Mouse (Mus musculus): ENCODE data around the gene Dusp22. TPM values are rescaled to one million over a fixed set of nuclear protein-coding genes. Genes with fewer than 3 reads are reported as not detected.

The Dusp22 gene
- polyA plus RNA-seq, 1 experiment from 2014 or later = 21.2 TPM

DNA sequence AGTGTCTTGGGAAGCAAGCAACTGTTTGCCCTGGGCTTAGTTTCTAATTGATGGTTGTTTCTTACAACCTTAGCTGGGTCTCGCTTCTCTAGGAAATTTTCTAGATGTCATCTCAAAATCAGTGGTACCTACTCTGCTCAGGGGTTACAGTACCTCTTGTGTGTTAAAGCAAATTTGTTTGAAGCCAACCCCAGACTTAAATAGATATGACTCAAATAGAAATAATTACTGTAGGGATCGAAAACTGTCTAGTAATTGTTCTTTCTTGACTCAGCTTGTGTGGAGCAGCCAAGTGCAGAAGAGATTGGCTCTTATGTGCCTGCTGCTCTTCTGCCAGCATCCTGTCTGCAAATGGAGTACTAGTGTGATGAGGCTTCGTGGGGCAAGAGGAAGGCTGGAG lies 22.5 kb downstream of the Dusp22 start:
- H3K4me3 ChIP-seq = no peak overlapping the region
- no peaks in the 10 kb centered on the region for H3K4me1 ChIP-seq
- no peaks in the 10 kb centered on the region for H3K27me3 ChIP-seq (replicated peaks)
- H3K9me3 ChIP-seq = no peaks in the 10 kb centered on the region
- H3K9ac ChIP-seq = no peak overlapping the region
- no peak overlapping the region for H3K4me2 ChIP-seq (replicated peaks)
- WGBS = 85% methylated on average over 3 of the region's 3 CpGs
- no peak for ATAC-seq (ENCODE audit: low FRiP score, low read depth)
- no peaks in the 10 kb centered on the region for H3K36me3 ChIP-seq
- no peak overlapping the region for H3K27ac ChIP-seq

DNA sequence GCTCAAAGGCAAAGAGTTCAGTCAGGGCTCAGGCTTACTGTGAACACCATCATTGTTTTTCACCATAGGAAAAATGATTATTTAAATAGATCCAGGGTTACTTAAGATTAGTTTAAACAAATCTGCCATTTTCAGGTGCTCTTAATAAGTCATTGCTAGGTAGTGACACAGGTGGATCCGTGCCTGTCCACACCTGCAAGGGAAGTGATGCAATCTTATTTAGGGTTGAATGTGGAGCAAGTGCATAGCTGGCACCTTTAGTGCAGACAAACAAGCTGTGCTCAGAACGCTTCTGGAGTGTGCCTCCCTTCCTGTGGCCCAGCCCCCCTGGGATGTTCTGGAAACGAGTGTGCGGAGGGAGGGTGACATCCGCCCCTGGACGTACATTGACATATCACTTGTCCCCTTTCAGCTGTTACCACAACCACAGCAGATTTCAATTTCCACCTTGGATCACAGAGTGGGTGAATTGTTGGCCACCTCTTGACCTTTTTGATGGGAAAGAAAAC lies 24.9 kb downstream of the Dusp22 start:
- Histone ChIP-seq H3K9me3 (no peaks in the 10 kb centered on the region), H3K27me3 (replicated peaks) (no peaks in the 10 kb centered on the region), H3K27ac (no peak overlapping the region), H3K36me3 (no peaks in the 10 kb centered on the region; the same call in 1 of the 2 replicates), H3K9ac (no peak overlapping the region), H3K4me2 (replicated peaks) (no peak overlapping the region), H3K4me3 (no peak overlapping the region), H3K4me1 (no peaks in the 10 kb centered on the region)
- 56% methylated on average over 6 of the region's 6 CpGs for WGBS
- ATAC-seq (ENCODE audit: low FRiP score, low read depth) = no peak

DNA sequence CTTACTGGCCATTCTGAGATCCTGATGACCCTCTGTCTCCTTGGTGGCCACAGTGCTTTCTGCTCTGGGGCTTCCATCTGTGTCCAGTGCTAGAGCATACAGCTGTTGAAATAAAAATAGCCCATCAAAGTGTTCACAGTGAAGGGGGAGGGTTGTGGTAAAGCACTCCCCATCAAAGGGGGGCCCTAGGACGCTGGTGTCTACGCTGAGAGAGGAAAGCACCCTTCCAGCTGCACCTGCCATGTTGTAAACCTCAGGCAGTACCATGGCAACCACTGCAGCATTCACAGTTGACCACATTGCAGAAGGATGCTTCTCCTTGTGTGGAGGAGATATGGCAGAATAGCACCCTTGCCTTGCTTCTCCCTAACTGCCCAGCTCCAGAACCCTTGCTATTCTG lies 26.2 kb downstream of the Dusp22 start:
- Histone ChIP-seq H3K27ac (no peak overlapping the region), H3K4me3 (no peak overlapping the region), H3K4me1 (no peaks in the 10 kb centered on the region), H3K27me3 (replicated peaks) (no peaks in the 10 kb centered on the region), H3K9ac (no peak overlapping the region), H3K4me2 (replicated peaks) (no peak overlapping the region), H3K9me3 (no peaks in the 10 kb centered on the region), H3K36me3 (no peaks in the 10 kb centered on the region; the same call in 1 of the 2 replicates)
- 68% methylated on average over 2 of the region's 2 CpGs for WGBS
- ATAC-seq (ENCODE audit: low FRiP score, low read depth) = no peak

DNA sequence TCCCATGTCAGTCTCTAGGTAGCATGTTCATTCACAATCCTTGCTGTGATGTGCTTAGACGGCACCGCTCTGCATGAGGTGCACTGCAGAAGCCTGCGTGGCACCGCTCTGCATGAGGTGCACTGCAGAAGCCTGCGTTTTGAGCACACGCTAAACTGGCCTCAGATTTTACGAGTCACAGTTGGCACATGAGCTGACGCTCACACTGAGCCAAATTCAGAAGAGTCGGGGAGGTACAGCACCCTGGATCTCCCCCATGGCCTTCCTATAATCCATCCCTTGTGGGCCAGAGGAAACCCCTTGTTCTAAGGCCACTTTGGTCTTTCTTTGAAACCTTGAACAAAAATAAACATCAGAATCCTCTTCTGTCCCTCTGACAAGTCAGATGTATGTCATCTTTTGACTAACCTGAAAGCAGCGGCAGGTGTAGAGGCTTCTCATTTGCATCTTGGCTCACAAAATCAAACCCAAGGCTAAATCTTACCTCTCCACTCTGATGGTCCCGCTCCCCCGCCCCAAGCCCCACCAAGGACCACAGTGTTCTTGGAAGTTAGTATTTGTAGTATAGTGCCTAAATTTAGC lies 28.3 kb downstream of the Dusp22 start:
- ATAC-seq (ENCODE audit: low FRiP score, low read depth) = no peak
- H3K27me3 ChIP-seq (replicated peaks) = no peaks in the 10 kb centered on the region
- WGBS = 91% methylated on average over 12 of the region's 12 CpGs
- no peak overlapping the region for H3K27ac ChIP-seq
- H3K9me3 ChIP-seq = no peaks in the 10 kb centered on the region
- H3K9ac ChIP-seq = no peak overlapping the region
- no peak overlapping the region for H3K4me3 ChIP-seq
- H3K36me3 ChIP-seq = no peaks in the 10 kb centered on the region; the same call in 1 of the 2 replicates
- H3K4me1 ChIP-seq = no peaks in the 10 kb centered on the region
- H3K4me2 ChIP-seq (replicated peaks) = no peak overlapping the region

DNA sequence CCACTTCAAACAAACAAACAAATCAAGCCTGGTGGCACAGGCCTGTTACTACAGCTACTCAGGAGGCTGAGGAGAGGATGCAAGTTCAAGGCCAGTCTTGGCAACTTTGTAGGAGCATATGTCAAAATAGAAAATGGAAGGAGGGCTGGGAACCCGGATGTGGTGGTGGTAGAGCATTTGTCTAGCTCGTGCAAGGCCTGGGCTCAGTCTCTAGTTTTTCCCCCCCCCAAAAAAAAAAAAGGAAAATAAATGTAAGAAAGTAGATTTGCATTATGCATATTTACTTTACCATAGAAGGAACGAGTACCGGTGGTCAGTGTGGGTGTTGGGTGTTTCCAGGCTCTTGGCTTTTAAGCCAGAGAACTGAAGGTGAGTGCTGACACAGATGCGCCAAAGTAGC lies 29.7 kb downstream of the Dusp22 start:
- H3K4me2 ChIP-seq (replicated peaks) = no peak overlapping the region
- WGBS = 93% methylated on average over 5 of the region's 5 CpGs
- H3K36me3 ChIP-seq = no peaks in the 10 kb centered on the region; the same call in 1 of the 2 replicates
- no peaks in the 10 kb centered on the region for H3K9me3 ChIP-seq
- no peaks in the 10 kb centered on the region for H3K4me1 ChIP-seq
- ATAC-seq (ENCODE audit: low FRiP score, low read depth) = no peak
- no peak overlapping the region for H3K9ac ChIP-seq
- H3K27ac ChIP-seq = no peak overlapping the region
- no peak overlapping the region for H3K4me3 ChIP-seq
- no peaks in the 10 kb centered on the region for H3K27me3 ChIP-seq (replicated peaks)

DNA sequence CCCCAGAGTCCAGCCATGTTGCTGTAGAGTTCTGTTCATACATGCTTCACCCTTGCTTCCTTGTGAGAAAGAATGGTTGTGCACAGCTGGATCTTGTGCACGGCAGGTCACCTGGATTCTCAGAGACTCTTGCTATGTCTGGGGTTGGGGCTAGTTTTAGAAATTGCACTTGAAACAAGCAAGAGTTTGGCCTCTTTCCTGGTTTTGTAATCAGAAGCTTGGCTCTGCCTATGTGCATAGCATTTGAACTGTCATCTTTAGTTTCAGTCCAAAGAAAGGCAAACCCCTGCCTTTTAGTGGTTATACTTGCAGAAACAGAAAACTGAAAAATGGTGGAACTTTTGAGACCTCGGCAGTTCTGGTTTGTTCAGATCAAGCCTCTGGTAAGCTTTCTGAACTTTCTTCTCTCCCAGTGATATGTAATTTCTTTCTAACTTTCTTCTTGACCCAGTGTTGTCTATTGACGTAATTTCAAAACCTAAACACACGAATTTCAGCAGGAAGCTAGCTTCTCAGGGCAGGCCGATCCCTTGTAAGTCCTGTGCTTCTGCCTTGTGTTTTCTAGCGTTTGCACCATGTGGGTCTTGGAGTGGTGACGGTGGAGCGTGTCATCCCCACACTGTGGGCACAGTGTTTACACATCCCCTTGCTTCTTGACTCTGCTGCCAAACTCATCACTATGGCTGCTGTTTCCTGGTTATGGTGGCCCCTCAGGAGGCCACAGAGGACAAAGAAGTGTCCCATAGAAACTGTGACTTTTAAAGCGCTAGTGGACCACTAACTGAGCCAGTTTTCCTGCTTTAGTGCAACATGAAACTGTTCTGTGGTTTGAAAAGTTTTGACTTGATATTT lies 31.9 kb downstream of the Dusp22 start:
- H3K9me3 ChIP-seq = no peaks in the 10 kb centered on the region
- 86% methylated on average over 9 of the region's 9 CpGs for WGBS
- no peak overlapping the region for H3K4me3 ChIP-seq
- no peaks in the 10 kb centered on the region for H3K27me3 ChIP-seq (replicated peaks)
- no peaks in the 10 kb centered on the region for H3K4me1 ChIP-seq
- H3K4me2 ChIP-seq (replicated peaks) = no peak overlapping the region
- ATAC-seq (ENCODE audit: low FRiP score, low read depth) = no peak
- no peaks in the 10 kb centered on the region; the same call in 1 of the 2 replicates for H3K36me3 ChIP-seq
- no peak overlapping the region for H3K27ac ChIP-seq
- H3K9ac ChIP-seq = no peak overlapping the region

DNA sequence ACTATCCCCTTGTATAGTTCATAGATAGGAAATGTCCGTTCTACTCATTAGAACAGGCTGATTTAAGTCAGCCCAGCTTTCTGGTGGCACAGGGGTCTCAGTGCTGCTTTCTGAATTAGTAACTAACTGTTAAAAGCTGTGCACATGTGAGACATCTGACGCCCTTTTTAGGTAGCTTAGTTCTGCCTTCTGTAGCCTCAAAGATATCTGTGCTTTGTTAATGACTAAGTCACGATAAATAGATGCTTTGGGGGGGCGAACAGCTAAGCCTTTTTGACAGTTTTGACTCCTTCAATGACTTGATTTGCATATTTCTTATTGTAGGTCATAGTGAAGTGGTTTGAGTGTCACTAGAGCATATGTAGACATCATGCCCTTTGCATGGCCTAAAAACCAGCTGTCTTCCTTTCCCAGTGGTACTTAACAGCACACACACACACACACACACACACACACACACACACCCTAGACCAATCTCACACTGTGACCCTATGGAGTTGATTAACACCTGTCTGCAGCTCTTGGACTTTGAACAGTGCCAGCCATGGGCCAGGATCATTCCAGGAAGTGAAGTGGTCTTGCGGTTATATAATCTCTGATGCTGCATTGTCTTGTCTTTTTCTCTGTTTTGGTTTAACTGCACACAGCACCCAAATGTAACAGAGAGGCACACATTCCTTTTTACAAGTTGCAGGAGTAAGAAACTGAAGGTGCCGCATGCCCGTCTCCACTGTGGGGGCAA lies 33.0 kb downstream of the Dusp22 start:
- H3K27me3 ChIP-seq (replicated peaks) = no peaks in the 10 kb centered on the region
- no peak for ATAC-seq (ENCODE audit: low FRiP score, low read depth)
- H3K4me2 ChIP-seq (replicated peaks) = no peak overlapping the region
- no peak overlapping the region for H3K27ac ChIP-seq
- no peaks in the 10 kb centered on the region for H3K4me1 ChIP-seq
- H3K4me3 ChIP-seq = no peak overlapping the region
- WGBS = 90% methylated on average over 7 of the region's 7 CpGs
- H3K9ac ChIP-seq = no peak overlapping the region
- H3K36me3 ChIP-seq = no peaks in the 10 kb centered on the region; the same call in 1 of the 2 replicates
- H3K9me3 ChIP-seq = no peaks in the 10 kb centered on the region

DNA sequence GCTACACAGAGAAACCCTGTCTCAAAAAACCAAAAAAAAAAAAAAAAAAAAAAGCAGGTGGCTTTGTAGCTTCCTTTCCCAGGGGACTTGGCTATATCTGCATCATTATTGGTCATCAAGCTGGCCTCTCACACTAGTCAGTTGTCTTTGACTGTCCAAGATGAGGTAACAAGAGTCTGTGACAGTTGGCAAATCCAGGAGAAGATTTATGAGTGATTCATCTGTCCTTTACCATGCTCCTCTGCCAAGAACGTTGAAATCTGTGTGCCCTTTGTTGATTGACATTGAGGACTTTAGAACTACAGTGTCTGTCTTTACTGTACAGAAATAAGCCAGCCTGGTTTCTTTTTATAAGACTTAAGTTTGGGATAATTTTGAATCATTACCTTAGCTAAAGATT lies 35.4 kb downstream of the Dusp22 start:
- Histone ChIP-seq H3K27ac (no peak overlapping the region), H3K36me3 (no peaks in the 10 kb centered on the region), H3K9ac (no peak overlapping the region), H3K27me3 (replicated peaks) (no peaks in the 10 kb centered on the region), H3K9me3 (no peaks in the 10 kb centered on the region), H3K4me3 (no peak overlapping the region), H3K4me1 (no peaks in the 10 kb centered on the region), H3K4me2 (replicated peaks) (no peak overlapping the region)
- 62% methylated on average over 1 of the region's 1 CpGs for whole genome bisulfite sequencing
- no peak for ATAC-seq (ENCODE audit: low FRiP score, low read depth)

DNA sequence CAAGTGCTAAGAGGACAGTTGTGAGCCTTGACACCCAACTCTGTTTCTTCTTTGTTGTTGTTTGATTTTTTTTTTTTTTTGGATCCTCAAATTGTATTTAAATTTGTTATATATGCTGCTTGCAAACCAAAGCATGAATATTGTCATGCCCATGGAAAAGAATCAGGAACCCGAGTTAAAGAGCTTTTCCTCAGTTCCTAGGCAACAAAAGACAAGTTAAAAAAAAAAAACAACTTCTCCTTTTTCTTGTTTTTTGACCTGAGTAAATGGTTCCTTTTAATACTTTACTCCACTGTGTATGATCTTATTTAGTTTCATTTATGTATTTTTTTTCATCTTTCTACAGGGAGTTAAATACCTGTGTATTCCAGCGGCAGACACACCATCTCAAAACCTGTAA lies 36.1 kb downstream of the Dusp22 start:
- Histone ChIP-seq H3K4me2 (replicated peaks) (no peak overlapping the region), H3K4me1 (no peaks in the 10 kb centered on the region), H3K9ac (no peak overlapping the region), H3K36me3 (no peaks in the 10 kb centered on the region), H3K27ac (no peak overlapping the region), H3K9me3 (no peaks in the 10 kb centered on the region), H3K27me3 (replicated peaks) (no peaks in the 10 kb centered on the region), H3K4me3 (no peak overlapping the region)
- ATAC-seq (ENCODE audit: low FRiP score, low read depth) = no peak
- 85% methylated on average over 2 of the region's 2 CpGs for WGBS

DNA sequence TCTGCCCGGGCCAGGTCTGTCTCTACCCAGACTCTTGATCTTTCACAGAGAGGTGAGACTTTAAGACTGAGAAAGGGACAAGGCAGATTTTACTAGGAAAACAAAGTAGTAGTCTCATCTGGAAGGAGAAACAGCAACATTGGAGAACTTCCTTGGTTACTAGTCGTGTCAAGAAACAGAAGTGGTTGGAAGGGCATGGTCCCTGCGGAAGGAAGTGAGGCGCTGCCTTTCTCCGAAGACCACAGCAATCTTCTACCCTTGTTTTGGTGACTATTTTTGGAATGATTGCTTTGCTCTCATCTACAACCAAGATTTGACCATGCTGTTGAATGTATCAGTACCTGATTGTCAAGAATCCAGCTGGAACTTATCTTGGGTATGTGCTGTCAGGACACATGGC lies 38.1 kb downstream of the Dusp22 start:
- H3K36me3 ChIP-seq = no peaks in the 10 kb centered on the region
- no peaks in the 10 kb centered on the region for H3K4me1 ChIP-seq
- no peaks in the 10 kb centered on the region for H3K9me3 ChIP-seq
- ATAC-seq (ENCODE audit: low FRiP score, low read depth) = no peak
- H3K27ac ChIP-seq = no peak overlapping the region
- no peak overlapping the region for H3K9ac ChIP-seq
- no peaks in the 10 kb centered on the region for H3K27me3 ChIP-seq (replicated peaks)
- 87% methylated on average over 5 of the region's 5 CpGs for WGBS
- H3K4me2 ChIP-seq (replicated peaks) = no peak overlapping the region
- no peak overlapping the region for H3K4me3 ChIP-seq

DNA sequence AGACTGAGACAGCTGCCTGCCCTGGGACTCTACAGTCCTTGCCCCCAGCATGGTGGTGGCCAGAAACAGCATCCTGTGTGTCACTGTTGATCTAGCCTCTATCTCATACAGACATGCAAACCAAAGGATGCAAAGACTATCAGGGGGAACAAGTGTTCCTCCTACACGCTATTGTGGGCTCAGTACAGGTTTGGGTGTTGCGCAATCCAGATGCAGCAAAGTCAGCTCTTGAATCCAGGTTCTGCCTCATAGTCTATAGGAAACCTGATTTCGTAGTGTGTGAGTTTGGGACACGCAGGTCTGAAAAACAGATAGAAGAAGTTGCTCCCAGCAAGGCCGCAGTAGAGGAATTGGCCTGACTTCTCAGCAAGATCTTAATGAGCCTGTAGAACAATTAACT lies 42.9 kb downstream of the Dusp22 start:
- H3K27ac ChIP-seq = no peak overlapping the region
- H3K9ac ChIP-seq = no peak overlapping the region
- no peaks in the 10 kb centered on the region for H3K27me3 ChIP-seq (replicated peaks)
- H3K4me2 ChIP-seq (replicated peaks) = no peak overlapping the region
- no peak overlapping the region for H3K4me3 ChIP-seq
- H3K36me3 ChIP-seq = no peaks in the 10 kb centered on the region
- H3K9me3 ChIP-seq = no peaks in the 10 kb centered on the region
- no peak for ATAC-seq (ENCODE audit: low FRiP score, low read depth)
- 94% methylated on average over 5 of the region's 5 CpGs for WGBS
- no peaks in the 10 kb centered on the region for H3K4me1 ChIP-seq

Measured in neural tube, embryonic 12.5 days (tissue).